Mouse (Mus musculus) B cell, adult (primary cell): ENCODE results near the gene Olfr1284. TPM values are rescaled to one million over a fixed set of nuclear protein-coding genes. Genes with fewer than 3 reads are reported as not detected.

Experiments
- total RNA-seq: library from RNA; stranded (reverse); gene quantifications from 4 replicates; pipeline ENCODE4 v1.2.4, GENCODE M21; 2023; ENCODE audit not compliant: inconsistent age

The Olfr1284 gene
- total RNA-seq: not detected in 4 replicates

GRCm38 (mm10) chr2:111375222-111375621 lies at the start of gene Olfr1284:
TSS of gene Olfr1284 (plus strand) at chr2:111375522.

GRCm38 (mm10) chr2:111326220-111326619 lies 49.1 kb upstream of the Olfr1284 start, which contains the start of gene Olfr1281:
TSS of gene Olfr1281 (plus strand) at chr2:111326520.

GRCm38 (mm10) chr2:111335976-111336375 lies 39.3 kb upstream of the Olfr1284 start, which contains the start of gene Olfr1282:
TSS of gene Olfr1282 (minus strand) at chr2:111336076.

DNA sequence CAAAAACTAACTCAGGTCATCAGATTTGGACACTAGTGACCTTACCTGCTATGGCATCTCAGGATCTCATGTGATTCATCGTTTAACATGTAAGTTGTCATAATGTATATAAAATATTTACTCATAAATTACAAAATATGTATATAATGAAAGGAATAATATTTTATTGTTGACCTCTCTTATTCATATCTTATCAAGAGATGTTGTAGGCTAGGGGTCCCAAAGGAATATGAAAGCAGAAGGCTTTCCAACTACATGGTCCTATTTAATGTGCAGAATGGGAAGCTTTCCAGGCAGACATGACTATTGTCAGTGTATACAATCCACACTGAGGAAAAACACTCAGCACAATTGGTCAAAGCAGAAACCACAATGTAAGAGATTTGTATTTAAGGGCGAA lies 8.8 kb upstream of the Olfr1284 start, which contains the start of gene Olfr1283:
Olfr1283 (plus strand) TSS at position 301 of the 400 bp plus-strand sequence.

GRCm38 (mm10) chr2:111422931-111423330 lies 47.6 kb downstream of the Olfr1284 start, which contains the start of gene Olfr1286:
TSS of gene Olfr1286 (minus strand) at chr2:111423115.

Other genes with a start within 250 kb of the Olfr1284 start
- gene Gm15130, start 222.6 kb upstream of the Olfr1284 start, total RNA-seq: not detected in 4 replicates
- not detected in 4 replicates for gene 4930430A15Rik, start 145.9 kb upstream of the Olfr1284 start, total RNA-seq
- not detected in 4 replicates for gene Olfr1275, start 140.2 kb upstream of the Olfr1284 start, total RNA-seq
- not detected in 4 replicates for gene Olfr1276, start 121.0 kb upstream of the Olfr1284 start, total RNA-seq
- not detected in 4 replicates for gene Olfr1277, start 101.4 kb upstream of the Olfr1284 start, total RNA-seq
- gene Olfr1278, start 85.4 kb upstream of the Olfr1284 start, total RNA-seq: not detected in 4 replicates
- not detected in 4 replicates for gene Olfr1279, start 74.9 kb upstream of the Olfr1284 start, total RNA-seq
- not detected in 4 replicates for gene Olfr1280, start 61.5 kb upstream of the Olfr1284 start, total RNA-seq
- not detected in 4 replicates for gene Olfr1281, start 49.0 kb upstream of the Olfr1284 start, total RNA-seq
- gene Olfr1282, start 39.4 kb upstream of the Olfr1284 start, total RNA-seq: not detected in 4 replicates
- not detected in 4 replicates for gene Olfr1283, start 8.7 kb upstream of the Olfr1284 start, total RNA-seq
- gene Olfr1286, start 47.6 kb downstream of the Olfr1284 start, total RNA-seq: not detected in 4 replicates
- gene Olfr1287, start 73.6 kb downstream of the Olfr1284 start, total RNA-seq: not detected in 4 replicates
- gene Olfr1288, start 98.6 kb downstream of the Olfr1284 start, total RNA-seq: not detected in 4 replicates
- not detected in 4 replicates for gene Olfr1289, start 105.3 kb downstream of the Olfr1284 start, total RNA-seq
- not detected in 4 replicates for gene Olfr1290, start 118.3 kb downstream of the Olfr1284 start, total RNA-seq
- not detected in 4 replicates for gene Olfr1291-ps1, start 121.7 kb downstream of the Olfr1284 start, total RNA-seq
- not detected in 4 replicates for gene Olfr1293-ps, start 149.7 kb downstream of the Olfr1284 start, total RNA-seq
- not detected in 4 replicates for gene Olfr1294, start 164.8 kb downstream of the Olfr1284 start, total RNA-seq
- gene Olfr1295, start 194.2 kb downstream of the Olfr1284 start, total RNA-seq: not detected in 4 replicates